Mouse (Mus musculus): ENCODE results near the gene Hoxd9. TPM values are rescaled to one million over a fixed set of nuclear protein-coding genes. Genes with fewer than 3 reads are reported as not detected.

The Hoxd9 gene
- total RNA-seq, 2 experiments from 2014 or later, result 9.8 to 12.3 TPM

DNA sequence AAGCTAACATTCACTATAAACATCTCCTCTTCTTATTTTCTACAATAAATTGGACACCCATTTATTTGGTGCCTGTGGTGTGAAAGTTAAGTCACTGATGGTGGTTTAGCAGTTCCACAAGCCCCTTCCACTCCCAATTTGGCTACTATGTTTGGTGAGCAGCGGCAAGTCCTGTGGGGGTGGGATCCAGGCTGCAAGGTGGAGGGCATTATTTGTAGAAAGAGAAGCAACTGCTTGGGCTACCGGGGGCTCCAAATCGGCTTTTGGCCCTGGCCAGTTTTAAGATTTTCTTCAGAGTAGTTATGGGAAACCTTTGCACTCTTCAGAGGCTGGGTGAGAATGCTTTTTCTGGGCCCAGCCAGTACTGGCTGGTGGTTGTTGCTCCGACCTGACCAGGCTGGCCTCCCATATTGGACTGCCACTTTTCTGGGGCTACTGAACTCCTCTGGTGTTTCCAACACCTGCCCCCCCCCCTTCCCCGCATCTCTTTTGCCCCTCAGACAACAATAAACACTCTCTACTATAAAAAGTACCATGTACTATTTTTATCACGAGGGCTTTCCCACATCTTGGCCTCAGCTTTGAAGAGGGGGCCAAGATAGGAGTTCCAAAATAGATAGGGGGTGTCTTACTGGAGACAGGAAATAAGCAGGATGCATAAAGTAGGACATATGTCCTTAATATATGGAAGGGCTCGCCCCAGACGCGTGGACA lies 34.4 kb downstream of the Hoxd9 start:
- DNase-seq (ENCODE audit: low spot score in 2 of 2), result no peak

DNA sequence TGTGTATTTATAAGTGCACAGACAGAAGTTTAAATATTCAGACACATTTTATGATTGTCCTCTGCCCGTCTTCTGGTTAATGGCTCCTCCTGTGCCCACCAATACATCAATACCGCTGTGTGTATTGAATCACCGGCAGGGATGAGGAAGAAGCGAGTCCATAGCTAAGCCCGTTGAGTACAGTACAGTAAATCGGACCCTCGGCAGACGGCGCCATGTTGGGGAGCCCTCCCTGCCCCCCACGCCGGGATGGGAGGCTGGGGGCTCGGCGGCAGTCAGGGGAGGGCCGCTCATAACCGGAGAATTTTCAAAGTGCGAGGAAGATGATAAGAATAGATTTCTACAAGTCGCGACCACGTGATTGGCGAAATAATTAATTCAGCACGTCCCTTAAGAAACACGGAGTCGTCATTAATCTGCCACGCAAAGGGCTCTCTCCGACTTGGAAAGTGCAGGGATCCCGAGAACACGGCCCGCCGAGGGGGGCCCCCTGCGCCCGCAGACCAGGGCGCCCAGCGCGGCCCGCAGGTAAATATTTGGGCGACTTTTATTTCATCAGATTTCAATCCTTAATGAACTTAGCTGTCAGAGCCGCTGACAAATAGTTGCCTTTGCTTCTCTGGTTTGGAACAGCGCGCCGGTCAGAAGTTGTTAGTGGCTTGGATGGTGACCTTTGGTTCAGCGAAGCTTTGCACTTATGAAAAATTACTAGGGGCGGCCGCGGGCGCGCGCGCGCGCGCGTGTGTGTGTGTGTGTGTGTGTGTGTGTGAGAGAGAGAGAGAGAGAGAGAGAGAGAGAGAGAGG lies 35.2 kb downstream of the Hoxd9 start:
- no peak for DNase-seq (ENCODE audit: low spot score in 2 of 2)

DNA sequence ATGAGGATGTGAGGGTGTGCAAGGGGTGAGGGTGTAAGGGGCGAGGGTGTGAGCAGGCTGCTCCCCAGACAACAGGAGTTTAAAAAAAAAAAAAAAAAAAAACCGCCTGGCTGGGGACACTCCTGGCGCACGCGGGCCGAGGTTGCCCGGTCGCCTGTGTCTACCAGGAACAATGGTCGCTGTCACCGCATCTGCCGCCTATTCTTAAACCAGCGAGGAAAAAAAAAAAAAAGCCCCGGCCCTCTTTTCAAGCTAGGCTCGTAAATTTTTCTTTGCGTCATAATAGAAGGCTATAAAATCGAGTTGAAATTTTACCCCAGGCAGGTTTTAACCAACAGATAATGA lies 35.8 kb downstream of the Hoxd9 start:
- no peak for DNase-seq (ENCODE audit: low spot score in 2 of 2)

DNA sequence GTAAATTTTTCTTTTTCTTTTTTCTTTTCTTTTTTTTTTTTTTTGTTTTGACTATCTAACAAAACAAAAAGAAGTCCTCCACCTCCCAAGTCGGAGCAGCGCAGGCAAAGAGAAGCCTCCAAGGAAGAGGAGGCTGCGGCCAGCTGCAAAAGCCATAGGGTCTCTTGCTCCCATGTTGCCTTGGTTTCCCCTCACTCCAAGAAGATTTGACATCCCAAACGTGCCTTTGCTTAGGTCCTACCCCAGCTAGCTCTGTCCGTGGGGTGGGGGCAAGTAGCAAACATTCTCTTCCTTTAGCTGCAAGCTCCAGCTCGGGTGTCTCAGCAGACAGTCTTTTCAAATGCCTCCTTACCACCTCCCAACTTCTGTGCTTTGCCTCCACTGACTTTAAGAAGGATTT lies 36.2 kb downstream of the Hoxd9 start:
- DNase-seq (ENCODE audit: low spot score in 2 of 2), result no peak

DNA sequence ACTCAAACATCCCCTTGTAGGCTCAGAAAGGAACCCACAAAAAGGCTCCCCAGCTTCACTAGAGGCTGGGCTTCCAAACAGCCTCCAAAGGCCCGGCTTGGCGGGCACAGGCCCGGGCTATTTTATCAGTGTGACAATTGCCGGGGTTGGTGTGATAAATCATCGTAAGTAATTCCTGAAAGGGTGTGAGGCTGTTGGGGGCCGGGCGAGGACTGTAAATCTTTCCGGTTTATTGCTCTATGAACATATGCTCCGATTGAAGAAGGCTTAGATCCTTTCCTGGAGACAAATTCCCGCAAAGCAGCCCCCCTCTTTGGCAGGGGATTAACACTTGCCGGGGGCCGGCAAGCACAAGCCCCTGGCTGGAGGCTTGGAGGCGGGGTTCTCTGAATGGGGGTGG lies 36.9 kb downstream of the Hoxd9 start:
- DNase-seq (ENCODE audit: low spot score in 2 of 2), result no peak

DNA sequence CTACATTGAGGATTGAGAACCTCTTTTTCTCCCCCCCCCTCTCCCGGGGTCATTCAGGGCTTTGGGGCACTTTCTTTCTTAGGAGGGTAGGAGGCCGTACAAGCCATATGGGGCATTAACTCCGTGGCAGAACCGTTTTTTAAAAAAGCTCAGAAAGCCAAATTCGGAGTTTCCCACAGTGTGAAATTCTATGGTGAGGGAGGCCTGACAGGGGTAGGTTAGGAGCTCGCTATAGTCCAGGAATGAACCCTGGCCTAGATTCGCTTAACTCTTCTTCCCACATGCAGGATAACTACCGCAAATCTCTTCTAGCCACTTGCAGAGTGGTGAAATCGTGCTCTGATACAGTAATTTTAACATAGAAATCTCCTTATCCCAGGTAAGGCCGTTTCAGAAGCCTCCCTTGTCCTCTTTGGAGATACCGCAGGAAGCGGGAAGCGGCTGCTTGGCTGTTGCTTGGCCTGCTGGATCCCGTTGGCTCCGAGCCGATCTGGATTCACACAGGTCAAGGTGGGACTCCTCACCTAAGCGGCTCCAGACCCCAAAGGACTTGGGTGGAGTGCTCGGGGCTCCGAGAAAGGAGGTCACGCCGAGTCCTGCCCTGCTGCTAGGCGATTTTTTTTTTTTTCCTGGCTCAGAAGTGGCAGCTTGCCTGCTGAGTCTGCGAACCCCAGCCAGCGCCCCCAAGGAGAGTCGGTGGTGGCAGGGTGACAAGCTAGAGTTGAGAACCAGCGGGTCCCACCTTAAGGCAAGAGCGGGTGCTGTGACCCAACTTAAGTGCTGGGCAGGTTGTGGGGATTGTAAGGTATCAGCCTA lies 37.7 kb downstream of the Hoxd9 start:
- DNase-seq (ENCODE audit: low spot score in 2 of 2), result no peak

DNA sequence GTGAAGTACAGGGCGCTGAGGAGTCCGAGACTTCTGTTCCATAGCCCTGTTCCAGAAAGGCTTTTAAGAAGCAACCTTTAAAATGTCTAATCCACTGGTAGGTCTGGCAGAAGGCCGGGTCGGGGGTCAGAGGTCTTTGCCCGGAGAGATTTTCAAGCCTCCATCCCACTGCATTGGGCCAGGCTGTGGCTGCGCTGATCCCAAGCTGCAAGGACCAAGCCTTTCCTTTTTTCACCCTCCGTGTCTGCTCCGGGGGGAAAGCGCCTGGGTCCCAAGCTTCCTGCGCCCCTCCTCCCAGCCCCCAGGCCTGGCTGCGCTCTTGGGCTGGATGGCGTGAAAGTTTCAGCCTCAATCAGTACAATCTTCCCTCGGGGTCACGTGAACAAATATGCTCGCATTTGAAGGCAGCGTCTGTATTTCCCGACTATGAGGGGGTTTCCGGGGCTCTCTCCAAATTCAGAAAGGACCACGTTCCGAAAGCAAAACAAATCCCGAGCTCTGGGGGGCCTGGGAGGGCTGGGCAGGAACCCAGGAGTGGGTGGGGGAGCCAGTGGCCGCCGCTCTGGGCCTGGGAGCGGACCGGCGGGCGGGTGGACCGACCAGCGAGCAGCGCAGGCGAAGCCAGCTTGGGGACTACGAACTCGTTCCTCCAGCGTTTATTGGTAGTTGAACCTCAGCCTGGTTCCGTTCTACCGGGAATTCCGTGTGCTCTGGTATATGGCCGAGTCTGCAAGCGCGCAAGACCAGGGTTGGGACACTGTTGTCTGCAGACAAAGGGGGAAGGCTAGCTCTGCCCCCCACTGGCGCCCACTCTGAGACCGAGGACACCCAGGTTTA lies 38.5 kb downstream of the Hoxd9 start:
- DNase-seq (ENCODE audit: low spot score in 2 of 2), result no peak

DNA sequence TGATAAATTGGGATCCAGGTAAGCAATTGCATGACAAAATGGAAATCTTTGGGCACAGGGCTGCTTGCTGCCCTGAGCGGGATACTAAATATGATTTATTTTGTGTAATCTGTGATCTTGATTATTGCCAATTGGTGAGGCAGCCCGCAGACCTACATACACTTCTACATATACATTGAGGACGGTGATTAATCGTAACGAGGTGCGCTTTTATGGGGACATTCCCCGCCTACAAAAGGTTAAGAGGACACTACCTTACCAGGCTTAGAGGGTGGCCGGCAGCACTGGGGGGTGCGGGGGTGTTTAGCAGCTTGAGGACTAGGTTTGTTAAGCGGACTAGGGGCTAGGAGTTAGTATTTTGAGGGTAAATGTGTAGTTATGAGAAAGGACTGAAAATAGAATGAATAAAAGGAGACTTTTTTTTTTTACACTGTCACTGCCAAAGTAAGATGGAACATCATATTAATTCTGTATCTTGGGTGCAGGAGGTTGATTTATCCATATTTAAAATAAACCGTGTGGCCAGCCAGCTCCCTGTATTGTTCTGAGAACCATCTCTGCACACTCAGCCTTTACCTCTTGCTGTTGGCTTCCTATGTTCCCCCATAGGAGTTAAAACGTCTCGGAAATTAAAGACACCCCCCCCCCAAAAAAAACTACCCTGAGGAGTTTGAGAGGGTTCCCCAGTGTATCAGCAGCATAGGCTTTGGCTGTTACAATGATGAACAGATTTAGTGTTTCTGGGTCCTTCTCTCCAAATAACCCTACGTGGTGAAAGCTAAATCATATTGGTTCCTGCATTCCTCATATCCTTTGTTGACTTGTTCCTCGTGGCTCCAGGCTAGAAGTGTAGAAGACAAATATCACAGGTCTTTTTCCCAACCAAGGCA lies 39.4 kb downstream of the Hoxd9 start:
- DNase-seq (ENCODE audit: low spot score in 2 of 2), result no peak

DNA sequence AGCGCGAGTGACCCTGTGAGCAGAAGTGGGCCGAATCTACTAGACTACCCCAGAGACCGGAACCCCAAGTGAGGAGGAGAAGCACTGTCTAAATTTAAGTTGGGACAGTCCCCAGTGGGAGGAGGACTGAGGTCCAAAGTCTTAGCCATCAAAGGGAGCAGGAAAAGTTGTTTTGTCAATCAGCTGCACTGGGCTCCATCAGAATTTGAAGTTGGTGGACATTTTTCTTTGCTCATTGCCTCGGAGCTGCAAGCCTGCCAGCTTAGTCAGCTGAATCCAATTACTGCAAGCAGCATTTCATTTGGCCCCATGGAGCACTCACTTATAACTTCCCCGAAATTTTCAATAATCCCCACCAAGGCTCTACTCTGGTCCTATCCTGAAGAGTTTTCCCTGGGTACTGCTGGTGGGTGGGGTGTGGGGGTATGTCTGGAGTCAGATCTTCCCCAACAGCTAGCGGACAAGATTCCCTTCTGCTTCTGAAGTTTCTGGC lies 40.1 kb downstream of the Hoxd9 start:
- no peak for DNase-seq (ENCODE audit: low spot score in 2 of 2)

DNA sequence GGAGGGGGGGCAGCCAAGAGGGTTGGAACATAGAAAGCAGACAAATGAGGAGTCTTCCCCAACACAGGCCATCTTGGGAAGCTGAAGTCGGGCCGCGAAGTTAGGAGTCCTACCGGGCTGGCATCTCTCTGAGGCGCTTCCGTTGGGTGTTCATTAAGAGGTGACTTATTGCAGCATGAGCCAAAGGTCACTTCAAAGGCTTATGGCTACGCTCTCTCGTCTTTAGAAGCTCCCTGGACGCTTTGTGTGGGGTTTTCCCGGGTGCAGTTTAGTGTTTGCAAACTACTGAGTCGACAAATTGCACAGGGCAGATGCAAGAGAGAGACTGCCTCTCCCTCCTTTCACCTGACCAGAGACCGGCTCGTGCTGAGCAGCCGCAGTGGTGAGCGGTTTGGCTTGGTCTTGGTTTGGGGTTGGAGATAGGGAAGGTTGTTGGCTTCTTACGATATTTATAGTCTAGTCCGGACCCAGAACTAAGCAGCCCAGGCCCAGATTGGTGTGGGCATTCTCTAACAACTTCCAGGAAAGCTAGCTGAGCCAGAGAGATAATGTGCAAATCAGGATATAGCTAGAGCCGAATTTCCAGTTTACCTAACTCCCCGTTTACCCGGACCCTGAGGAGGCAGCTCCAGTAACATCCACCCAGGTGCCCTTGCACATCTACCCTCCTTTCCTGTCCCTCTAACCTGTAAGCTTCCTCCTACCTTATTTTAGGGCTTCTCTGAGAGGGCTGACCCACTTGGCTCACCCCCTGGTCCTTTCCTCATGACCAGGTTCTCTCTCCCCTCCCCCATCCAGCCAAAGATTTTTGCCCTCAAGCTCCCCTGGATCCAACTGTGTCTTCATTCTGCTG lies 41.3 kb downstream of the Hoxd9 start:
- DNase-seq (ENCODE audit: low spot score in 2 of 2), result no peak

DNA sequence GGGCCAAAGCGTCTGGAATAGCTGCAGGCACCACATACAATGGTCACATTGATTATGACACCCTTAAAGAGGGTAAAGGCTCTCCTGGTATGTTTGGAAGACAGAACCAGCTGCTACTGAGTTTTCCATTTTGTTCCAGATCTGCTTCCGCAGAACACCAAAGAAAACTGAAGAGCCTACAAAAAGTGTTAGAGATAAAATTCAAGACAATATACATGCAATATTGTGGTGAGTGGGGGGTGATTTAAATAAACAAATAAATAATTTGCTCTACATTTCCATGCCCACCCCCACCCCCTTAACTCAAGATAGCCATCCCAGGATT lies 41.9 kb downstream of the Hoxd9 start:
- no peak for DNase-seq (ENCODE audit: low spot score in 2 of 2)

DNA sequence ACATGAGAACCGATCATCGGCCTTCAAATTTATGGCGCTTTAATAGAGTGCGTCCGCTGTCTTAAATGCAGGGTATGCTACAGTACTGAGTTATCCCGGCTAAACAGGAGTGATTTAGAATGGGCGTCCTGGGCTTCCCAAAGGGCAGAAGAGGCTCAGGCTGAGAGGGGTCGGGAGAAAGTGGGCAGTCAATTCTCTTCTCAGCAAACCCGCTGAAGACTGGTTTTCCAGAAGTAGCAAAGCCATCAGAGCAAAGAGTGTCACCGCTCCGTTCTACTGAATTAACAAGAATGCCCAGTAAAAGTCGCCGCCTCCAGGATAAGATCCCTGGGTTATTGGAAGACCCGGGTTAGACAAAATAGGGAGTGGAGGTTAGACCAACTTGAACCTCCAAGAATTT lies 42.3 kb downstream of the Hoxd9 start:
- DNase-seq (ENCODE audit: low spot score in 2 of 2), result no peak

DNA sequence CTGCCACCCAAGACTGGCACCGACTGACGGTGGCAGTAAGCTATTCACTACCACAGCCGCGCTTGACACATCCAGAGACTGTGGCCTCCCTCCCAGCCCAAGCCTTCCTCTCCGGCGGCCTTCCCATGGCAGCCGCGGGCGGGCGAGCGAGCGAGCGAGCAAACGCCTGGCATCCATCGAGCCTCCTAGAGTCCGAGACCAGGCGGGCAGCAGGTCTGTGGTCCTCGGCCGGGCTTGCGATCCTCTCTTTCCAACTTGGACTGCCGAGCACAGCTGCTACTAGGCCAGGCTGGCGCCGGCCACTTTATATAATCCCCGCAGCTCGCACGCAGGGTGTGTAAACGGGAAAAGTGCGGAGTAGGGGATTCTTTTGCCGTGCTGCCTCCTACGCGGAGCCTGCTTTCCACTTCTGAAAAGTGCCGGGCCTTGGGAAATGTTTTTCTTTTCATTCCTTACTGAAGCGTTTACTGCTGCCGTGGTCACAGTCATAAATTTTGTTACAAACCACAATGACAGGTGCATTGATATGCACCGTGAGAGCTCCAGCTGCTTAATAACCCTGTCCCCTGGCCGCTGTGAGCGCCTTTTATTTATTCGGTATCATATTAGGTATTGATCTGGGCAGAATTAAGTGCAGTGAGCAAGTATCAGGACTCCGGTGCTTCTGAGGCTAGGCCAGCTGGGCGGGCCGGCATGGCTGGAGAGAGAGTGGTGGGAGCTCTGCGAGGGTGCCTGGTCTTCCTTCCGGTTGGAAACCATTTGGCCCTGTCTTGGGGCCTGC lies 43.0 kb downstream of the Hoxd9 start:
- DNase-seq (ENCODE audit: low spot score in 2 of 2), result peak in 1 of 2 experiments; percentile 22

DNA sequence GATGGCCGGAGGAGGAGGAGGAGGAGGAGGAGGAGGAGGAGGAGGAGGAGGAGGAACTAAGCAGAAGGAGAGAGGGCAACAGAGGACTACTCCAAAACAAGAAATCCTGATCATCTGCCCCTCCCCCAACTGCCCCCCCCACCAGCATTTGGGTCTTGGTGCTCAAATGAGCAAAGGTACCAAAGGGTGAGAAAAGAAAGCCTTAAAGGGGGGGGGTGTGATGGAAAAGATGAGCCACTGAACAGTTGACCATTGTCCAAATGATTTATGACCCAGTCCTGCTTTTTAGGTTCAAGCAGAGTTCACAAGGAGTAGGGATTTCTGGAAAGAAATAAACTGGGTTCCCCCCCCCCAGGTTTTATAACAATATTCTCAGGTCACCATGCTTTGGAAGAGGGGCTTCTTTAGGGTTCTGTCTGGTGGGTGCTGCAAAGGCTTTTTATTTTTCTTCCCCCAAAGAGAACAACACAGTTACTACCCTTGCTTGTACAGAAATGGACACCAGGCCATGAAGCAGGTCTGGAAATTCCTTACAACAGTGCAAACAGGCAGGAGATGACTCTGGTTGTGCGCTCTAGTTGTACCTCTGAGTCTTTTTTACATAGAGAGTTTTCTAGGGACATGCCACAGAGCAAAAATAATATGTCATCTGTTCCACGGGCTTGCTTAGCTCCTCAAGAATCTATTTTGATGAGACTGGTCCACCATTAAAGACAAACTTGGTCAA lies 43.9 kb downstream of the Hoxd9 start:
- no peak for DNase-seq (ENCODE audit: low spot score in 2 of 2)

DNA sequence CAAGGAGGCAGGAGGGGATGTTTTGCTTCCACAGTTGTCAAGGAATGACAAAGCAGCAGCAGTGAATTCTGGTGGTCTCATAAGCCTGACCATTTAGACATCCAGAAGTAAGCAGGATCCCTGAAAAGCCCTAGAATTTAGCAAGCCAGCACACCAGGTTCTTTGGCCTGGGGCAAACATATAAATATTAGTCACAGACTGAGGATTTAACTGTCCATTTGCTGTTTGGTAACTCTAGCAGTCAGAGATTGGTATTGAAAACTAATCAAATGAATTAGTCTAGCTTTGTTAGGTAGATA lies 44.4 kb downstream of the Hoxd9 start:
- no peak for DNase-seq (ENCODE audit: low spot score in 2 of 2)

DNA sequence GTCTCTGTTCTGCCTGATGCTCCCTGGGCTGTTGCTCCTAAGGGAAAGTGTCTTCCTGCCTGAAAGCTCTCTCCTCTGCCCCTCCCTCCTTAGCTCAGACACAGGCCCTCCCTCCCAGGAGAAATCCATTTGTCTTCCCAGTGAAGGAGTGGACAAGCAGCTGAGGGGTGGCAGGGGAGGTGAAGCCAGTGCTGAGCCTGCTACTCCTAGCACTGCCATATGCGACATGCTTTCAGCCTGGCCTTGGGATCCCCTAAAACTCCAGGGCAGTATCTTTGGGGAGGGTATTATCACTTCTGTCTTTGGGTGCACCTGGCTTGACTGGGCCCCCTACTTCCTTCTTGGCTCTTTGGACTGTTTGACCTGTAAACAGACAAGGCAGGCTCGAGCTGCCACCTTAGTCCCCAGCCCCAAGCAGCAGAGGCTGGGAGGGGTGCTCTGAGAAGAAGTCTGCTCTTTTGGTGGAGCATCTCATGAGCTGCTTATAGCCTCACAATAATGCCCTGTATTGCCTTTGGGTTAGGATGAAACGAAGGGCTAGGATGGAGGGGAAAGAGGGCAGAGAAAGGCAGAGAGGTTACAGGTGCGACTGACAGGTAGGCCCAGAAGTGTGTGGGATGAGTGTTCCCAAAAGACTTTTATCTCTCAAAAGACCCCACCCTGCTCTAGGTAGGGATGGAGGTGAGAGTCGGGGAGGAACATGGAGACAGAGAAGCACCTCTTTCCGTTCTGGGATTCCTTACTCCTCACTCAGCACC lies 48.2 kb downstream of the Hoxd9 start:
- peak in 1 of 2 experiments; percentile 9 for DNase-seq (ENCODE audit: low spot score in 2 of 2)

DNA sequence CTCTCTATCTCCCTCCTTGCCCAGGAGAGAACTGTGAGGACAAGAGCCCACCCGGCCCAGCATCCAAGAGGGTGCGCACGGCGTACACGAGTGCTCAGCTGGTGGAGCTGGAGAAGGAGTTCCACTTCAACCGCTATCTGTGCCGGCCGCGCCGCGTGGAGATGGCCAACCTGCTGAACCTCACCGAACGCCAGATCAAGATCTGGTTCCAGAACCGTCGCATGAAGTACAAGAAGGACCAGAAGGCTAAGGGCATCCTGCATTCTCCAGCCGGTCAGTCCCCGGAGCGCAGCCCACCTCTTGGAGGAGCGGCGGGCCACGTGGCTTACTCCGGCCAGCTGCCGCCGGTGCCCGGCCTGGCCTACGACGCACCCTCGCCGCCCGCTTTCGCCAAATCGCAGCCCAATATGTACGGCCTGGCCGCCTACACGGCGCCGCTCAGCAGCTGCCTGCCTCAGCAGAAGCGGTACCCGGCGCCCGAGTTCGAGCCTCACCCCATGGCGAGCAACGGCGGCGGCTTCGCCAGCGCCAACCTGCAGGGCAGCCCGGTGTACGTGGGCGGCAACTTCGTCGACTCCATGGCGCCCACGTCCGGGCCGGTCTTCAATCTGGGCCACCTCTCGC lies 48.9 kb downstream of the Hoxd9 start:
- peak in 1 of 2 experiments; percentile 9 for DNase-seq (ENCODE audit: low spot score in 2 of 2)

Measured in gastrocnemius, postnatal 4 days (tissue).